Mouse (Mus musculus): ENCODE measurements at regions not wholly inside any gene's neighbourhood (a gene's known extent, or its start where the extent isn't known, plus 50 kb on each side); places are given as distances from the start of the nearest gene placed in this dataset.

- TF ChIP-seq TAL1 (IDR thresholded peaks at IDR 0.05; ENCODE audit: low read length) (no peak), GATA1 (IDR thresholded peaks at IDR 0.05; ENCODE audit: low read length) (no peak)
These were observed 51.7 kb upstream of the Mdm1 start for GRCm38 (mm10) chr10:118089879-118090278.

All from erythroblast, embryonic 14.5 days (primary cell).